Mouse (Mus musculus): ENCODE data around the gene Rhebl1.
A peak's percentile ranks its signal among the peaks of the same experiment; 100 is the strongest.

The Rhebl1 gene

GRCm38 (mm10) chr15:98849165-98849564 lies 45.2 kb downstream of the Rhebl1 start:
- no peak for DNase-seq

GRCm38 (mm10) chr15:98846140-98846539 lies 48.2 kb downstream of the Rhebl1 start:
- no peak for DNase-seq

- DNase-seq = no peak
Observed at GRCm38 (mm10) chr15:98845149-98845548, 49.2 kb downstream of the Rhebl1 start.

GRCm38 (mm10) chr15:98843595-98844223 lies 50.6 kb downstream of the Rhebl1 start:
- DNase-seq = no peak

GRCm38 (mm10) chr15:98839671-98840585 lies 54.4 kb downstream of the Rhebl1 start:
- DNase-seq = no peak

GRCm38 (mm10) chr15:98839161-98839560 lies 55.2 kb downstream of the Rhebl1 start:
- no peak for DNase-seq

- no peak for DNase-seq
Observed at GRCm38 (mm10) chr15:98837743-98838103, 56.6 kb downstream of the Rhebl1 start.

- DNase-seq = no peak
Observed at GRCm38 (mm10) chr15:98837006-98837742, 57.2 kb downstream of the Rhebl1 start.

- DNase-seq = no peak
Observed at GRCm38 (mm10) chr15:98835291-98835690, 59.0 kb downstream of the Rhebl1 start.

- no peak for DNase-seq
Observed at GRCm38 (mm10) chr15:98834059-98834458, 60.3 kb downstream of the Rhebl1 start.

GRCm38 (mm10) chr15:98833281-98833680 lies 61.1 kb downstream of the Rhebl1 start:
- DNase-seq = no peak

GRCm38 (mm10) chr15:98832161-98833058 lies 61.9 kb downstream of the Rhebl1 start:
- DNase-seq = no peak

- no peak for DNase-seq
Observed at GRCm38 (mm10) chr15:98831684-98832035, 62.7 kb downstream of the Rhebl1 start.

- DNase-seq = peak; percentile 97
Observed at GRCm38 (mm10) chr15:98830736-98831683, 63.3 kb downstream of the Rhebl1 start, which contains the start of gene Prkag1. Prkag1 (minus strand) TSS chr15:98831521.
